Mouse (Mus musculus) forebrain, embryonic 15.5 days (tissue): ENCODE measurements at regions not wholly inside any gene's neighbourhood (a gene's known extent, or its start where the extent isn't known, plus 50 kb on each side); places are given as distances from the start of the nearest gene placed in this dataset.
"Not testable (repeated sequence)": the region's sequence is repeated elsewhere in the genome, so short reads cannot be mapped to it uniquely, and the experiment has no call there.

Source experiments
- ATAC-seq: fragments of 200-750 bp; cut with Nextera tagmentation; replicated peaks from 2 replicates; pipeline ENCODE4 v1.8.0; 2017; ENCODE audit warnings: mild to moderate bottlenecking, moderate TSS enrichment, moderate library complexity
- H3K27ac ChIP-seq: fragments of 300-500 bp; sonication (generic); replicated peaks from 2 replicates; pipeline ENCODE4 v1.5.1; 2015; ENCODE audit warnings: mild to moderate bottlenecking, inconsistent platforms
- H3K27me3 ChIP-seq: fragments of 300-500 bp; sonication (generic); 2 replicates; pipeline ENCODE4 v1.6.1; 2015; ENCODE audit warnings: inconsistent platforms
- H3K36me3 ChIP-seq: fragments of 300-500 bp; sonication (generic); 2 replicates; pipeline ENCODE4 v1.6.1; 2015; ENCODE audit warnings: mild to moderate bottlenecking, inconsistent platforms
- H3K4me1 ChIP-seq: fragments of 300-500 bp; sonication (generic); 2 replicates; pipeline ENCODE4 v1.6.1; 2015; ENCODE audit warnings: inconsistent platforms
- H3K4me2 ChIP-seq: fragments of 300-500 bp; sonication (generic); replicated peaks from 2 replicates; pipeline ENCODE4 v1.6.1; 2015; ENCODE audit warnings: mild to moderate bottlenecking, inconsistent platforms
- H3K4me3 ChIP-seq: fragments of 300-500 bp; sonication (generic); 2 replicates; pipeline ENCODE4 v1.5.1; 2015; ENCODE audit warnings: mild to moderate bottlenecking, inconsistent platforms
- H3K9ac ChIP-seq: fragments of 300-500 bp; sonication (generic); replicated peaks from 2 replicates; pipeline ENCODE4 v1.6.1; 2015; ENCODE audit warnings: mild to moderate bottlenecking, inconsistent platforms
- H3K9me3 ChIP-seq: fragments of 300-500 bp; sonication (generic); 2 replicates; pipeline ENCODE4 v1.6.1; 2016; ENCODE audit warnings: inconsistent platforms
- WGBS: fragments of 180-500 bp; shearing (Covaris S2); methylation state at CpG from one replicate; pipeline ENCODE4 v1.1.7; 2015; ENCODE audit warnings: mixed read lengths; 5-methylcytosine and 5-hydroxymethylcytosine counted together

DNA sequence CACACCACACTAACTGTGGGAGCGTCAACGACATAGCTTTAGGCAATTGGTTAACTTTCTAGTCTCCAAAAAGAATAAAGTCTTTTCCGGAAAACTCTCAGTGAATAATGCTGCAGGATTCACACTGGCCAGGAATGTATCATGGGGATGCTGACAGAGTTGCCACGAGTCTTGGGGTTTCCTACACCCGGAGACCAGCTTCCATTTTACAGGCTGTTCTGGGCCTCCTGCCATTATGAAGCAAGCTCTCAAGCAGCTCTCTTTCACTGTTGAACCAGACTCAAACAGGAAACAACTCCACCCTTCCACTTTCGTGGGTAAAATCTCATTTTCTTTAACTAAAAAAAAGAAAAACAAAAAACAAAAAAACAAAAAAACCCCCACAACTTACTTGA lies 123.0 kb upstream of the Tbl1xr1 start:
- ATAC-seq, result no peak
- no peak overlapping the region for H3K9ac ChIP-seq
- no peak overlapping the region for H3K4me3 ChIP-seq
- H3K27ac ChIP-seq, result no peak overlapping the region
- no peaks in the 10 kb centered on the region for H3K36me3 ChIP-seq
- 84% methylated on average over 6 of the region's 6 CpGs for WGBS
- no peaks in the 10 kb centered on the region for H3K4me1 ChIP-seq
- no peaks in the 10 kb centered on the region for H3K9me3 ChIP-seq
- no peaks in the 10 kb centered on the region for H3K27me3 ChIP-seq
- H3K4me2 ChIP-seq, result no peak overlapping the region

DNA sequence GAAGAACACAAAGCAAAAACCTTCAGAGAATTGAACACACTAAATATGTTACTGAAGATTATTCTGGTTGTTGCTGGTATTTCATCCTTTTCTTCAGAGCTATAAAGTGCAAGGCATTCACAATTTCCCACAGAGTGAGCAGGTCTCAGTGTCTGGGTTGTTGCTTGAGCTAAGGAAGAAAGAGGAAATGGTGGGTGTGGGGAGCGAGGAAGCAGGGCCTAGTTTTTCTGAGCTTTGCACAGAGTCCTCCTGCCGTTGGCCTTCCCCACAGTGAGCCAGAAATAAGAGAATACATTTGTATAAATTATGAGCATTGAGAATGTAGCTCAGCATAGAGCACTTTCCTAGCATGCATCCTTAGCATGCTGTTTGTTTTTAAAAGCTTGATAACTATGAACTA lies 120.8 kb upstream of the Tbl1xr1 start:
- Histone ChIP-seq H3K9me3 (no peaks in the 10 kb centered on the region), H3K4me3 (no peak overlapping the region), H3K4me2 (no peak overlapping the region), H3K27me3 (no peaks in the 10 kb centered on the region), H3K4me1 (no peaks in the 10 kb centered on the region), H3K9ac (no peak overlapping the region), H3K27ac (no peak overlapping the region), H3K36me3 (no peaks in the 10 kb centered on the region)
- WGBS, result 66% methylated on average over 2 of the region's 2 CpGs
- ATAC-seq, result no peak

DNA sequence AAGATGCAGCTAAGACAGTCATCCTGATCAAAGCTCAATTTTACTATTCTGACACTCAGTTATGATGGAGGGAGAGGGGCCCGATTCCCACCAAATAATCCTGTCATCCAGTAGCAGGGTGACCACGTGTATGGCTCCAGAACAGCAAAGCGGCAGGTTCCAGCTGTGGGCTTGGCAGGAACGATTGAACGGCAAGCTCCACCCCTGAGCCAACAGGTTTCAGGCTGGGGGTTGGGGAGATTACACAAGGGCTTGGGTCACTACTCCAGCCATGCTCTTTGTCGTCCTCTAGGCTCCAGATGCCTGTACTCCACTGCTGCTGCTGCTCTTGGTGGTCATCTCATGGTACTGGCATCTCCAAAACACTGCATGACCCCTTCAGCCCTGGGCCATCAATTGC lies 119.3 kb upstream of the Tbl1xr1 start:
- not testable (repeated sequence) for H3K4me1 ChIP-seq, H3K27ac ChIP-seq, H3K36me3 ChIP-seq, H3K27me3 ChIP-seq, ATAC-seq, H3K4me2 ChIP-seq, H3K4me3 ChIP-seq, H3K9ac ChIP-seq, H3K9me3 ChIP-seq
- 69% methylated on average over 6 of the region's 6 CpGs for WGBS

DNA sequence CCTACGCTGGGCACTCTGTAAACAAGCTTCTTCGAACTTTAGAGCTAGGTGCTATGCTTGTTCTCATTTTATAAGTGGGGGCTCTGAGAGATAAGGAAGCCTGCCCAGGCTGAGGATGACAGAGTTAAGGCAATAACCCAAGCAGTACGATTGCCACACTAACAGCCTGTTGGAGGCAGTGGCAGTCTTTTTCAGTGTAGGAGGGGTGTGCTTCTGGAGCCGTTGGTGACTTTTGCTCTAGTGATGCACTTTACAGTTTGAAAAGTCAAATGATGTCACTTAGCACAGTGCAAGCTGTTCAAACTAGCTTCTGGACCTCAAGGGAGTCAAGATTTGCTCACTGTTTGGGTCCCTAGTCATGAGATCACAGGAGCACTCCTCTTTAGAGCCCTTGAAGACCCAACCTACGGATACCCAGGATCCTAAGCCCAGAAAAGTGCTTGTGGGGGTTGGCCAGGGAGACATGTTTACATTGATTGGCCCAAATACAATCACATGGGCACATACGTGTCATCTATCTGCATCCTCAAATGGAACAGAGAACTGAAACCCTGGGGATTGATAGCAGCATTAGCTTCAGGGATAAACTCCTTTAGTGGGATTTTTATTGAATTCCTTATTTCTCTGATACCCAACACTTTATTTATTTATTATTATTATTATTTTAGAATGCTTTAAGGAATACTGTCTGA lies 117.7 kb upstream of the Tbl1xr1 start:
- no peak for ATAC-seq
- no peaks in the 10 kb centered on the region for H3K27me3 ChIP-seq
- H3K4me1 ChIP-seq, result peaks cover 3% of the 10 kb centered on the region
- no peak overlapping the region for H3K4me3 ChIP-seq
- no peaks in the 10 kb centered on the region for H3K9me3 ChIP-seq
- WGBS, result 93% methylated on average over 6 of the region's 6 CpGs
- no peak overlapping the region for H3K27ac ChIP-seq
- H3K9ac ChIP-seq, result no peak overlapping the region
- H3K36me3 ChIP-seq, result no peaks in the 10 kb centered on the region
- H3K4me2 ChIP-seq, result no peak overlapping the region

DNA sequence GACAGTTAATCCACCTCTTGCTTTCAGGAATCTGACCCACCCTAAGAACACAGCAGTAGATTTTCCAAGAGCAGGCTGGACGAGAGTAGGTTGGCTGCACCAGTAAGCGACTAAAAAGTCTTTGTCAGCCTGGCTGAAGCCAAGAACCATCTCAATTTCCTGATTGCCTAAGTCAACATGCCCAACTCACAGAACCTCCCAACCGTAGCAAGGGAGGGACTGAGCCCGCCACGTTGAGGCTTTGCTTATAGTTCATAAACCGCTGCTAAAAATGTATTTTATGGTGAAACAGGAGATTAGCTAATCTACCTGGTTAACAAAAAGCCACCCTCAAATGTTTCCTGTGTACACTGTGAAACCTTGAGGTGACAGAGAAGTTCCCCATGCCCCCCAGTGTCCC lies 115.4 kb upstream of the Tbl1xr1 start:
- Histone ChIP-seq H3K4me2 (no peak overlapping the region), H3K4me1 (peaks cover 3% of the 10 kb centered on the region), H3K36me3 (no peaks in the 10 kb centered on the region)

DNA sequence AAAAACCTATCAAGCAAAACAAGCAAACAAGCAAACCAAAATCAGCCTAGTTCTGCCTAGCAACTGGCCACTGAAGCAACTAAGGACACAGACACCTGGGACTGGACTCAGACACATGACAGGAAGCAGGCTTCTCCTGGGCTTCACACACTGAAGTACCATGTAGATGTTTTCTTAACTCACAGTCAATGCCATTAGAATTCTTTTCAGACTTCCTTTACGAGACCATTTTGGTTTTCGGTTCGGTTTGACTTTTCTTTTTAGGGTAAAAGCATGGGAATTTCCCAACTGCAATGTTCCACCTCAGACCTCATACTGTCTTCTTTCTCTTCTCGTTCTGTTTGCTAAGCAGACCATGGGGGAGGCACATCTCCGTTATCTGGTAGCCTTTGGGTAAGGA lies 114.7 kb upstream of the Tbl1xr1 start:
- Histone ChIP-seq H3K4me3 (no peak overlapping the region), H3K4me1 (peaks cover 3% of the 10 kb centered on the region), H3K4me2 (no peak overlapping the region), H3K36me3 (no peaks in the 10 kb centered on the region), H3K27me3 (no peaks in the 10 kb centered on the region), H3K27ac (no peak overlapping the region), H3K9me3 (no peaks in the 10 kb centered on the region), H3K9ac (no peak overlapping the region)
- ATAC-seq, result no peak
- 91% methylated on average over 5 of the region's 5 CpGs for WGBS

More for the DNA sequence above, 115.4 kb upstream of the Tbl1xr1 start:
- no peak for ATAC-seq
- Histone ChIP-seq H3K9me3 (no peaks in the 10 kb centered on the region), H3K9ac (no peak overlapping the region), H3K27ac (no peak overlapping the region), H3K4me3 (no peak overlapping the region), H3K27me3 (no peaks in the 10 kb centered on the region)
- 87% methylated on average over 6 of the region's 6 CpGs for WGBS

DNA sequence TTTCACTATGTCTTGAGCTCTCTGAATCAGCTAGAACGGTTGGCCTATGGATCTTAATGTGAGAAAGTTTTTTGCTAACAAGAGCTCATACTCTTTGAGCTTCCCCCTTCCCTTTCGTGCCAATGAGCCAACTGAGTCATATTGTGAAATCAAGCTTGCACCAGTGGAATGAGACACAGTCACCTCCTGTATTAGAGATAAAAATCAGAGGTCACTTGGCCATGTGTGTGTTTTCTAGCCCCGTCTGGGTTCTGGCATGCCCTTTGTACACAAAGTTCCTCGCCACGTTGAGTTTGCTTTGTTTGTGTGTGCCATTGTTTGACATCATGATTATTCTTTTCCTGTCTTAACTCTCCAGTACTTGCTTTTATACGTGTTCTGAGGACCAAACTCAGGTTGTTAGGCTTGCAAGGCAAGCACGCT lies 114.1 kb upstream of the Tbl1xr1 start:
- no peak overlapping the region for H3K4me3 ChIP-seq
- no peaks in the 10 kb centered on the region for H3K9me3 ChIP-seq
- H3K27me3 ChIP-seq, result no peaks in the 10 kb centered on the region
- 46% methylated on average over 7 of the region's 7 CpGs for WGBS
- H3K4me1 ChIP-seq, result peaks cover 3% of the 10 kb centered on the region
- no peak overlapping the region for H3K9ac ChIP-seq
- no peak overlapping the region for H3K27ac ChIP-seq
- no peaks in the 10 kb centered on the region for H3K36me3 ChIP-seq
- no peak overlapping the region for H3K4me2 ChIP-seq
- no peak for ATAC-seq

DNA sequence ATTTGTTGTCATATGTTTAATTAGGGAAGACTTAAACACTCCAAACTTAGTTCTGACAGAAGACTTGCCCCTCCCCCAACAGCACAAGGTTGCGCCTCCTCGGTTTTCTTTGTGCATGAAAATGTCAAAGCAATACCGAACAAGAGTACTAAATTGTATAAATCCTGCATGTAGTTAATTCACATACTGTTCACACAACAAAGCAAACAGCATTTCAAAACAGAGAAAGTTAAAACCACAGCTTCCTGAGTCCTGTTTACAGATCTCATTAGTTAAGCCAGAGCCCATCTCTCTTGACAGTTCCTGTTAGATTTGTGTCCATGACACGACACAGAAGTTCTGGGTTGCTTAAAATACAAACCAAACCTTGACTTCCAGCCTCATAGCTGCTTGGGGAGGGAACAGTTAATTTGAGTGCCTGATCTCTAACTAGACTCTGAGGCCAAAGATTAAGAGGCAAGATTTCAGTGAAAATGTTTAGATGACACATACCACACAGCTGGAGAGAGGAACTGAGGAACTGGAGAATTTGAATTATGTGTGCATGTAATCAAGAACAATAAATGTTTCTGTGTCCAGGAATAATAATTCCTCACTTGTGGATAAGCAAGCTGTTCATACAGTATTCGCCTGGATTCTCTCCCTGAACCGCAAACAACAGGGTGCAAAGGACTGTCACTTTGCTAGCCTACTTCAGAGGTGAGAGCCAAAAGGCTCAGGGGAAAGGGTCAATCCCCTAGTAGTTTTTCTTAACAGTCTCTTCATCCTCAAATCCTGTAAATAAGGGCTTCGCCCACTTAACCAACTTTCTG lies 113.3 kb upstream of the Tbl1xr1 start:
- H3K4me2 ChIP-seq, result no peak overlapping the region
- H3K9ac ChIP-seq, result no peak overlapping the region
- 32% methylated on average over 7 of the region's 7 CpGs for WGBS
- H3K27ac ChIP-seq, result no peak overlapping the region
- ATAC-seq, result no peak
- H3K27me3 ChIP-seq, result no peaks in the 10 kb centered on the region
- H3K36me3 ChIP-seq, result no peaks in the 10 kb centered on the region
- no peak overlapping the region for H3K4me3 ChIP-seq
- peaks cover 3% of the 10 kb centered on the region for H3K4me1 ChIP-seq
- no peaks in the 10 kb centered on the region for H3K9me3 ChIP-seq

DNA sequence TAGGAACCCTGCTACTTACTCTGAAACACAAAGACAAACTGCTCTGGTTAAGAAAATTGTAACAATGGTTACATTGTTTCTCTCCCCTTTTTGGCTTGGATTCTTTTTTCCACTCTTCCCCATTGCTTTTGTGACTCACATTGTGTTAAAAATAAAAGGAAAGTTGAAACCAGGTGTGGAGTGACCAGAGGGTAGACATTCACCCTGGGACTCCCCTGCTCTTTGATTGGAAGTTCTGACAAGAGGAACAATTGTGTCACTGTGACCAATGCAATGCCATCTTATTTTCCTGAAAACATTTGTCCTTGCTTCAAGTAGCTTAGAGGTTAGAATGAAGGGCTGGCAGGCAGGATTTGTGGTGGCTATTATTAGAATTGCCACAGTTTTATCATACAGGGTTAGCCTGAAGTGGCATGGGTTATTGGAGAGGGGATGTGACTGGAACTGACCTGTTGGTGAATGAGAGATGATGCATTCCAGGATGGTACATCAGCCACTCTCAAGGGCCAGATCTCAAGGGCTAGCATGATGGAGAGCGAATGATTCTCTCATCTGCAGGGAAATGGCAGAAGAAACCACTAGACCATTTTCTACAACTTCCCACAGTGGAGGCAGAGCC lies 112.6 kb upstream of the Tbl1xr1 start:
- Histone ChIP-seq H3K4me2 (no peak overlapping the region), H3K36me3 (no peaks in the 10 kb centered on the region), H3K4me3 (no peak overlapping the region), H3K9me3 (no peaks in the 10 kb centered on the region), H3K4me1 (peaks cover 3% of the 10 kb centered on the region), H3K27ac (no peak overlapping the region), H3K27me3 (no peaks in the 10 kb centered on the region), H3K9ac (no peak overlapping the region)
- WGBS, result 94% methylated on average over 1 of the region's 1 CpGs
- ATAC-seq, result no peak

DNA sequence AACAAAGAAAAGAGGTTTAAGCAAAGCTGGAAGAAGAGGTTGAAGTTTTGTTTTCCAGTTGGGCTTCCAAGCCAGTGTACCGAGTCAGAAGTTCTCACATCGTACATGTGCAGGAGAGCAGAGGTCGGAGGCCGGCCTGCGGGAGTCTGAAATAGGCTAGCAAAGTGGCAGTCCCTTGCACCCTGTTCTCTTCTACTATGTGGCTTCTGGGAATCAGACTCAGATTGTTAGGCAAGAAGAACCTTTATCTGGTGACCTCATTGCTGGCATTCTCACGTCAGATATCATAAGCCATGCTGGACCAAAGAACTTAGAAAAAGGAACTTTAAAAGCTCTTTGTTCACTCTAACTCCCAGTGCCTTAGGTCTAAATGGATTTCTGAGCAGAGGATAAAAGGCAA lies 112.0 kb upstream of the Tbl1xr1 start:
- H3K4me1 ChIP-seq, result peaks cover 3% of the 10 kb centered on the region
- no peaks in the 10 kb centered on the region for H3K27me3 ChIP-seq
- no peak for ATAC-seq
- H3K27ac ChIP-seq, result no peak overlapping the region
- no peak overlapping the region for H3K4me2 ChIP-seq
- 88% methylated on average over 6 of the region's 6 CpGs for WGBS
- no peaks in the 10 kb centered on the region for H3K36me3 ChIP-seq
- H3K9me3 ChIP-seq, result no peaks in the 10 kb centered on the region
- H3K4me3 ChIP-seq, result no peak overlapping the region
- no peak overlapping the region for H3K9ac ChIP-seq

DNA sequence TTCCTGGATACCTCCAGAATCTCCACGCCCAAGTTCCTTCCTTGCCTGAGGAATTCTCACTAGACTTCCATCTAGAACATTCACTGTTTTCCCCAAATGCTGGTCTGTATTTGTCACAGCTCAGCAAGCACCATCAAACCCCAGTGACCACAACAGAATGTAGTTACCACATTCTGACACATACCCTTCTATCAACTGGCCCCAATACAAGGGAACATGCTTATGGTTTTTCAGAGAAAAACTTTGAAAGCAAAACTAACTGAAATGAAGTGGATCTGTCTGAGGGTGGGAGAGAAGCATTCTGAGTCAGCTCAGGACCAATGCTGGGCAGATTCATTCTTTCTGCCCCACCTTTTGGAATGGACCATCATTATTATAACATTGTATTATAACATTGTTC lies 110.9 kb upstream of the Tbl1xr1 start:
- ATAC-seq, result no peak
- H3K4me3 ChIP-seq, result no peak overlapping the region
- no peaks in the 10 kb centered on the region for H3K36me3 ChIP-seq
- H3K4me2 ChIP-seq, result no peak overlapping the region
- no peaks in the 10 kb centered on the region for H3K27me3 ChIP-seq
- no peaks in the 10 kb centered on the region for H3K9me3 ChIP-seq
- H3K9ac ChIP-seq, result no peak overlapping the region
- no peak overlapping the region for H3K27ac ChIP-seq
- H3K4me1 ChIP-seq, result peaks cover 3% of the 10 kb centered on the region
- 92% methylated on average over 1 of the region's 1 CpGs for WGBS

DNA sequence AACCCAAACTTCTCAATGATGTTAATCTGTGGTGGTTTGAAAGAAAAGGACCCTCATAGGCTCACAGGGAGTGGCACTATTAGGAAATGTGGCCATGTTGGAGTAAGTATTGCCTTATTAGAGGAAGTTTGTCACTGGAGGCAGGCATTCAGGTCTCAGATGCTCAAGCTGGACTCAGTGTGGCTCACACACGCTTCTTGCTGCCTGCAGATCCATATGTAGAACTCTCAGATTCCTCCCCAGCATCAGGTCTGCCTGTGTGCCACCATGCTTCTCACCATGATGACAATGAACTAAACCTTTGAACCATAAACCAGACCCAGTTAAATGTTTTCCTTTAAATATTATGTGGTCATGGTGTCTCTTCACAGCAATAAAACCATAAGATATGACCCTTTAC lies 104.7 kb upstream of the Tbl1xr1 start:
- Histone ChIP-seq H3K27me3 (no peaks in the 10 kb centered on the region), H3K9ac (no peak overlapping the region), H3K4me1 (no peaks in the 10 kb centered on the region), H3K4me3 (no peak overlapping the region), H3K9me3 (no peaks in the 10 kb centered on the region), H3K27ac (no peak overlapping the region), H3K36me3 (no peaks in the 10 kb centered on the region), H3K4me2 (no peak overlapping the region)
- no peak for ATAC-seq
- WGBS, result 88% methylated on average over 1 of the region's 1 CpGs
